Mouse (Mus musculus) liver, embryonic 14.5 days (tissue): ENCODE data around the gene Thap4.

ENCODE experiments used
- CTCF ChIP-seq: IDR thresholded peaks from 2 replicates; pipeline ENCODE4 v1.5.1; 2016; ENCODE audit warnings: antibody characterized with exemption, low read depth, control low read depth
- EP300 ChIP-seq: IDR thresholded peaks from 2 replicates; pipeline ENCODE4 v1.6.1; 2016; ENCODE audit warnings: antibody characterized with exemption, low read depth

- TF ChIP-seq CTCF (no peak), EP300 (no peak)
These were observed 49.3 kb downstream of the Thap4 start for GRCm38 (mm10) chr1:93705389-93705788.
